Mouse (Mus musculus) urinary bladder, adult 2 months (tissue): Measurements from ENCODE around the gene Defb30. TPM values are rescaled to one million over a fixed set of nuclear protein-coding genes. Genes with fewer than 3 reads are reported as not detected.

Experiments used
- DNase-seq: peaks from one replicate; pipeline ENCODE4 v3.0.0; 2022; ENCODE audit warnings: low spot score
- polyA plus RNA-seq: library from polyadenylated mRNA; depleted of rRNA; stranded (reverse); fragments of >200 nt; gene quantifications from 2 replicates; pipeline ENCODE4 v1.2.3, GENCODE M21; 2012; rRNA removed

Gene Defb30
- polyA plus RNA-seq, result not detected in 2 replicates

DNA sequence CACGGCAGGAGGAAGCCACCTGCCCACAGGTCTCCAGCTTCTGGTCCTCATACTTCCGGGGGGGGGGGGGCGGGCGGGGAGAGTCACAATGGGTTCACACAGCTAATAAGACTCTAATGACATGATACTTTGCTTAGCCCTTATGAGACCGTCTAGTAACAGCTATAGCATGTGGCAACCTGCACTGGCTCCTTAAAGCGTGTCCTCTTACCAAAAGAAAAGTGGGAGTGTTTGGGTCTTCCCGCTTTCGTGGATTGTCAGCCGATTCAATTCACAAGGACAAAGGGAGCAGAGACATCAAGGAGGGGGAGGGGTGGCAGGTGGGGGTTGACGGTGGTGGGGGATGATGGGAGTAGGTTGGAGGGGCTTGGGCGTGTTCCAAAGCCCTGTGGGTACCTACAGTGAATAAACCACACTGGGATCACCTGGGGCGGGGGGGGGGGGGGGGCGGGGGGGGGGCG lies at the start of gene Defb30:
Defb30 (minus strand) TSS at position 51 of the 461 bp plus-strand sequence.
- DNase-seq, result no peak

DNA sequence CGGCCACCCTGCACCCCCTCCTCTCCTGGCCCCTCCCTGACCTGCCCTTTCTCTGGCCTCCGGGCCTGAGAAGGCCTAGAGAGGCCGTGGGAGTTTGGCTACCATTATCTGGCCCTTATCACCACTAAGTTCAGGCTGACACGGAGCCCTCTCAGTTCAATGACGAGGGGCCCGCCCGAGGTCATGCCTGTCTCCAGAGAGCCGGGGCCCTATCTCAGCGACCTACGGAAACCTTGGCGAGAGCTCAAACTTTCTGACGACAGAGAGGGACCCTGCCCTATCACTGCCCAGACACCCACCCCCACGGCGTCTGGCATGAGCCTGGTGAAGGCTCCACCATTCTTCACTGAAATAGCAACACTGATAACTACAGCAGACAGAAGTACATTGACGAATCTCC lies 17.9 kb upstream of the Defb30 start:
- DNase-seq, result no peak

DNA sequence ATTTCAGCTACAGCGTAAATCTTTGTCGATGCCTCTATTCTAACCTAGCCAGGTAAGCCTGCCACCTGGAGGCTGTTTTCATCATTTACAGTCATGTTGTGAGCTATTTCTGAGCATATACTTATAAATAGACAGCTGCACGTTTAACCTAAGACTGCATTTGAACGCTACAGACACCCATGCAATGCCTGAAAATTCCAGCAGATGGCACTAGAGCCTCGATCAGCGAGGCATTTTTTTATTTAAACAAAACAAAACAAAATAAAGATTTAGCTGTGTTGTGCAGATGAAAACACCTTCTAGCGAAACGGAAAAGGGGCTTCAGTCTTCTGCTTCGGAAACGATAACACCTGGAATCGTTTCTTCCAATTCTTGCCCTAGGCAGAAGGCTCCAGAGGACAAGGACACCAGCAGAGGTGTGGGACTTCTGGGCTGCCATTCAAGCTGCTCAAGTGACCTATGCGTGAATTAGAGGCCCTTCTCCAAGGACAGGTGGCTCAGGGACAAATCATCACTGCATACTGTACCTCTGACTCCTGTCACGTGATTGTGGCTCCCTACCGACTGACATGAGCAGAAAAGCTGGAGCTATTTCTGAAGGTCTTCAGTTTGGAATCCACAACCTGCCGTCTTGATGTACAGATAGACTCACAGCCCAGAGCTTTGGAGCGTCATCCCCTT lies 17.0 kb upstream of the Defb30 start:
- peak; percentile 35 for DNase-seq

DNA sequence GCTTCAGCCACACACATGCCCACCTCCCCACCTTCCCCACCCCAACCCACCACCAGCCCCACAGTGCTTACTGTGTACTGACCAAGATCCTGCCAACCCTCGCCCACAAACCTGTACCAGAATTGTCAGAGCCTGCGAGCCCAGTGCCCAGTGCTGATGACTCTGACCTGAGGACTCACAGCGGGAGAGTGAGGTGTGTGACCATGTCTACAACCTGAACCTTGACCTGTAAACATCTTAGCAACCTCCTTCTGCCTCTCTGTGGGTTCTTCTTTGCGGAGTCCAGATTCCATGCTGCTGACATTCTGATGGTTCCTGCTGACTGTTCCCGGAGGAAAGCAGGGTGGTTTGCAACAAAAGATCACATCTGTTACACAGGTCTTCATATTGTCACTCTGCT lies 15.6 kb upstream of the Defb30 start:
- no peak for DNase-seq

DNA sequence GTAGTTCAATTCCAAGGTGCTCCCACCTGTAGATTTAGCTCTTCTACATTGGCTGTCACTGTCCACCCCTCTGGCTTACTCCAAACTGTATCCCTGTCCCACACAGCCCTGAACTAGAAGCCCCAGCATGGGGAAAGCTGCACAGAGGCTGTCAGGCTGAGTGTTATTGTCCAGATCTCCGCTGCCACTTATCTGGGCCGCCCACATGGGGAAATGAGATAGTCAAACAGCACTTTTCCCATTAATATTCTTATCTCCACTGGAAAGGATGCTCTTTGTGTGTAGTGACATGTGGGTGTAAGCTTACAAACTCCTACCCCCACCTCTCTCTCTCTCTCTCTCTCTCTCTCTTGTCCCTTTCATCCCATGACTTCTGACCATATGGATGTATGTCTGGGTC lies 12.4 kb upstream of the Defb30 start:
- DNase-seq, result no peak

DNA sequence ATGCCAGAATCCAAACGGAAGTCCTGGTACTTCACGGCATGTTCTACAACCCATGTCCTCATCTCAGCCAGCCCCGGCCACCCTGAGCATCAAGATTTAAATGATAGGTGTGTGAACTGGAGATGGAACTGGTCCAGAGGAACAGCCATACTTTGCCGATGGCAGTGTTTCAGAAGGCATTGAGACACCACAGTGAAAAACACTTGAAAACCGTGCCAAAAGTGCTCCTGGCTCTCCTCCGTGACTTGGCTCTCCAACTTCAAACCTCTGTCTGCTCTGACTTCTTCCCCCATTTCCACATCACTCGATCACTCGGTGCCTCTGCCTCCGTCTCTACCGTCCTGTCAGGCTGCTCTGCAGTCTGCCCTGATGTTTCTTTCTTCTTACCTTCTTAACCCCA lies 10.6 kb upstream of the Defb30 start:
- no peak for DNase-seq

DNA sequence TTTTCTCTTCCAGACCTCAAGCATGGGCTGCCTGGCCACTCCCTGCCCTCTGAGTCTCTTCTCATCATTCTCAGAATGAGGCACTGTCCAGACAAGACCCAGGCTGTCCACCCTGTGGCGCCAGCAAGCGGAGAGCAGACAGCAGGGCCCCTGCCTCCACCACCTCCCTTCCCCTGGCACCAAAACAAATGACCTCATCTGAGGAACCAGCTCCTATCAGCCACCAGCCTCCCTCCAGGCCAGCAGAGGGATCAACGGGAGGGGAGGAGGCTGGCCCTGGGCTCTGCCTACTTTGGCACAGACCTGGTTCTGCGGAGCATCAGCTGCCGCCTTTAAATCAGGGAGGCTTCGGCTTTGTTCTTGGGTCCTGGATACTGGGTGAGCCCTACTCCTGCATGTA lies 5.0 kb upstream of the Defb30 start:
- DNase-seq, result no peak

DNA sequence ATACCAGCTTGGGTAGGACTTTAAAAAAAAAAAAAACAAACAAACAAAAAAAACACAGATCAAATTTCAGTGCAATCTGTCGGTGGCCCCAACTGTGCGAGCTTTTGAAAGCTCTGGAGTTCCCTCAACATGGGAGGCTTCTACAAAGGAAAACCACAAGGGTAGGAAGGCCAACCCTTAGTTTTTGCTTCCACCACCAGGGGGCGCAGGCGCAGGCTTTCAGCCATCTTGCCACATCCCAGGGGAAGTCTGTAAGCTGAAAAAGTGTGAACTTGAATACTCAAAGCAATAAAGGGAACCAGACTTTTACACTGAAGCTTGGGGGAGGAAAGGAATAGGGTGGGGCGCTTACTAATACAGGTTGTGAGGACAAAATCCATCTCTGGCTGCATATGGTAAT lies 1.0 kb upstream of the Defb30 start:
- peak; percentile 28 for DNase-seq

DNA sequence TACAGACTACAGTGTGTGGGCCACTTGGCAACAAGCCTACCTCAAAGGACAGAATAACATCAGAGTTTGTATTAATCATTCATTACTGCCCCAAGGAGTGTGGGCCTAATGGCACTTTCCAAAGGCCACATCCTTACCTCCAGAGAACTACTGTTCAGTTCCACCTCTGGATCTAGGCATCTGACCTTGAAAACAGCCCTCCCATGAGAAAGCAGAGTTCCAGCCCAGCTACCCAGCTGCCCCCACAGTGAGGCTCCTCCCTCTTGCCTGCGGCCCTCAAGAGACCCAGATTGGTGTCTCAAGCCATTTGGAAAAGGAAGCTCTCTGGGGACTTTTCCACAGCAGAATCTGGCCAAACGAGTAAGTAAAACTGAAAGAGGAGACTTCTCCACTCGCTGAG lies 3.1 kb downstream of the Defb30 start, which contains the start of gene Defb42:
Defb42 (plus strand) TSS at position 301 of the 400 bp plus-strand sequence.
- DNase-seq, result no peak

DNA sequence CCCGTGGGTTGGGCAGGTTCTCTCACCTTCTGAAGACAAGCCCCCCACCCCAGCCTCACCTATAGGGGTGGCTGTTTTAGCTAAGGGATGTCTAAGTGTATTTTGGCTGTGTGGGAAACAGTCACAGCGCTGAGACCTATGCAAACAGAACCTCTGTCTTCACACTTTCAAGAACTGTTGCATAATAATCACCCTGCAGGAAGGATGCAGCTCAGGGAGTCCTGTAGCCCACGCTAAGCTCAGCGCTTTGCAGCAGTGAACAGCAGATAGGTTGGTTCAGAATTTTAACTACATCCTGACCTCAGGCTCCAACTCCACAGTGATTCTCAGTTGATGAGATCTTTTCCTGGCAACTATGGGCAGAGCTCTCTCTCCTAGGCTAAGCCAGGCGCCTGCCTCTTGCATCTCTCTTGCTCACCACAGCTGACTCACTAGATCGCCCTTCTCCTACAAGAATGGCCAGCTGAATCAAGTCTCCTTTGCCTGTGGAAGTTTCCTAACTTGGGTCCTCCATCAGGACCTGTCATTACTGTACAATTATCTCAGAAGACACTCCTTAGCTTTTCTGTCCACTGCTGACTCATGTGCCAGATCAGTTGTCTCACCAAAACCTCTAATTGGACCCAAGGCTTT lies 29.1 kb downstream of the Defb30 start:
- DNase-seq, result no peak

DNA sequence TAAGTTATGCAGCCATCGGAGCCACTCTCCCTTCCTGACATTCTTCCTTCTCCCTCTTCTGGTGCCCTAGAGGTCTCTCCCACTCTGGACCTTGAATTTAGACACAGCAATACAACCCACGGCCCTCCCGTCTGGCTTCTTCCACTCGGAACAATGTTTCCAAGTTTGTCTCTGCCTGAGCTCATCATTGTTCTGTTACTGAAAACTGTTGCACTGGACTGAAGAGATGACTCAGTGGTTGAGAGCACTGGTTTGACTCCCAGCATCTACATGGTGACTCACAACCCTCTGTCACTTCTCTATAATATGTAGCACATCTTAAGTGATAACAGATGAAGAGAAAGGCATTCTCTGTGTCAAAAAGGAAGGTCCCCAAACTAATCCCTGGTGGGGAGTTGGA lies 35.1 kb downstream of the Defb30 start:
- DNase-seq, result no peak

DNA sequence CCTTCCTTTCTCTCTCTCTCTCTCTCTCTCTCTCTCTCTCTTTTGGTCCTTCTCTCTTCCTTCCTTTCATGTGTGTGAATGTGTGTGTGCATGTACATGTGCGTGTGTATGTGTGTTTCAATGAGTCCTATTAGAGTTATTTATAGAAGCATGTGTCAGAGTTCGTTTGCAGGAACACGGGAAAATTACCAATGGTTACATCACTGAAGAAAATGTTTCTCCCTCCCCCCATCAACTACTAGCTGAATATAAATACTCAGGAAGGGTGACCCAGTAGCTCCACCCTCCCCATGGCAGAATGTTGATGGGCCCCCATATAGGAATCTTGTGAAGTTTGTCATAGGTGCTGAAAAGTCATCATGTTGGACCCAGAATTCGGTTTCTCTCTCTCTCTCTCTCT lies 36.7 kb downstream of the Defb30 start:
- no peak for DNase-seq

DNA sequence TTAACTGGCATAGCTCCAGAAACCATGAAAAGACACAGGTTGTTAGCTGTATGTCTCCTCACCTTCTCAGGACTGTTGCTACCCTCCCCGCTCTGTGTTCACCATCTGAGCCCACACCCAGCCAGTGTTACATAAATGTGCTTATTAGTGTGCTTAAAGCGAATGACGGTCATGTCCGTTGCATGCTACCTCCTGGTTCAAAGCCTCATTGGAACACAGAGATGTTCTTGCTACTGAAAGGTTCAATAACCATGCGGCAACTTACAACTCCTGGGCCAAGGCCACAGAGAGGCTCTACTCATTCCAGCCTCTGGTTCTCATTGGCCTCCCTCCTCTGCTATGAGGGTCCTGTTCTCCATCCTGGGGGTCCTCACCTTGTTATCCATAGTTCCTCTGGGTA lies 38.3 kb downstream of the Defb30 start, which contains the start of gene Defb43:
Defb43 (plus strand) TSS at position 301 of the 400 bp plus-strand sequence.
- no peak for DNase-seq

DNA sequence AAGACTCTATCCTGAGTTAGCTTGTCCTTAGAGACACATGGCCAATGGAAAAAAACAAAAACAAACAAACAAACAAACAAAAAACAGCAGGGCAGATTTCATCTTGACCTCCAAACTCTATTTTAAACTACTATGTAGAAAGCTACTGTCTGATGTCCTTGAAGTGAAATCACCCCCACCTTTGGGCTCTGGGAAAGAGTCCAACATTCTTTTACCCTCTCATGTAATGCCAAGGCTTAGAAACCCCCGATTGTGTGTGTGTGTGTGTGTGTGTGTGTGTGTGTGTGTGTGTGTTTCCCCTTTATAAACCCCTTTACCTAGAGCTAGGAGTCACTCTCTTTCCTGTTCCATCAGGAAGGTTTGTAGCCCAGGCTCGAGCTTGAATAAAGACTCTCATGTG lies 47.2 kb downstream of the Defb30 start:
- DNase-seq, result no peak

DNA sequence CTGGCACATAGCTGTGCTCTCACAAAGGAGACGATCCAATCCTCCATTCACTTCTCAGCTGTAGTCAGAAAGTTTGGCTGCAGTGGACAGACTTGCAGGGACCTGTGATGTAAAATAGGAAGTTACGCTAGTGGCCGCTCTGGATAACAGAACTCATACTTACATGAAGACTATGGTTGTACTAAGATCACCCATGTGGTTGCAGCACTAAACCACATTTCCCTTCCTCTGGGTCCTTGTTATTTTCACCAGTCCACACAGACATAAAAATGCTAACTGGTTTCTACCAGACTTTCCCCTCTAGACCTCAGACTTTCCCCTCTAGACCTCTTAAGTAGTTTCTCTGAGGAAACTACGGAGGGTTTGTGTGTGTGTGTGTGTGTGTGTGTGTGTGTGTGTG lies 50.8 kb downstream of the Defb30 start:
- DNase-seq, result no peak

DNA sequence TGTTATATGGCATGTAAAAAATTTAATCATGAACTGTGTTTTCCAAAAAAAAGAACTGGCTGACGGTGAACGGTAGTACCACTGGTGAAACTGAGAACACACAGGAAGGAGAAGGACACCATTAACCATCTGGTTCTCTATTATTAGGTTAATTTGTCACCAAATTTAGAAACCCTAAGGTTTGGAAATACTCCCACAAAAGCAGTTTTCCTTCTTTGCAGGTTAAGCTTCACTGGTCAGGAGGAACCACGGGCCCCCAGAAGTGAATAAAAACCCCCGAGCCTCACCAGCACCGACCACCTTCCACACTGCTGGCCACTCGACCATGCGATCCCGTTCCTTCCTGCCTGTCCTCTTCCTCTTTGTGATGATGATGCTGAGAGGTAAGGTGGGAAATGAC lies 52.0 kb downstream of the Defb30 start, which contains the start of gene Defb47:
Defb47 (plus strand) TSS at position 301 of the 400 bp plus-strand sequence.
- DNase-seq, result no peak

DNA sequence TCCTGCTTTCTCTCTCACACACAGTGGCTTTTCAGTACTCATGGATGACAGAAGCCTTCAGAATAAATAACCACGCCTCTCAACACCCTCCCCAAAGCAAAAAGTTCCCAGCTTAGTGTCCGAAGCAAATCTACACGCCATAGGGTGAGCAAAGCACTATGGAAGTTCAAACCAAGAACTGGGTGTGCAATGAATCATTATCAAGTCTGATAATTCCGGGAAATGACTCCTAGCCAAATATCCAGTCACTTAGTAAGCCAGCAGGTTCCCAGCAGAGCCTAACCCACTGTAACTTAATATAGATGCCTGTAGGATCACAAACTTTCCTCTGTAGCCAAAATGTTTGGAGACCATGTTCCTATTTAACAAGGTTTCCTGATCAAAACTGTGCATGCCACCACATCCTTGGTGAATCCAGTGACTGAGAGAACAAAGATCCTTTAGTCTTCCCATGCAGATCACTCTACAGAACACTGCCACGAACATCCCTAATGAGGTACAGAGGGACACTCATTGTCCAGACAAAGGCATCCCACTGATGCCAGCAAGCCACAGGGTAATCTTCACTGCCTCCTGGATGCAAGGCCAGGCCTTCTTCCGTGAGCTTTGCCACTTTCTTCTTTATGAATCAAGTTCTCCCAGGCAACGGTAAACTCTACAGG lies 57.8 kb downstream of the Defb30 start:
- DNase-seq, result no peak

DNA sequence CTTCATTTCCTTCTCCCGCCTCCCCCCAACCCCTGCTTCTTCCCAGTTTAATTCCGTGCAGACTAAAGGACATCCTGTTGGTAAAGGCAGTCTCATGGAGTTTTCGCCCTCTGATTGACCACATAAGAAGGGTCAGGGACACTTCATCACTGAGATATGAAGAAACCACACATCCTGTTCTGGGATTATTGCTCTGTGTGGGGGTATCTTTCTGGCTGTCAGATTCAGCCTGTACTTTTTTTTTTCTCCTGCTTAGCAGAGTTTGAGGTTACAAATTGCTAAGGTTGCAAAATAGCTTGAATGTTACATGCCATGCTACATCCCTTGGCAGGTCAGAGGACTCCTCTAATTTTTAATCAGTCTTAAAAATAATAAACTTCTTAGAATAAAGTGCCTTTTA lies 58.5 kb downstream of the Defb30 start:
- DNase-seq, result no peak

DNA sequence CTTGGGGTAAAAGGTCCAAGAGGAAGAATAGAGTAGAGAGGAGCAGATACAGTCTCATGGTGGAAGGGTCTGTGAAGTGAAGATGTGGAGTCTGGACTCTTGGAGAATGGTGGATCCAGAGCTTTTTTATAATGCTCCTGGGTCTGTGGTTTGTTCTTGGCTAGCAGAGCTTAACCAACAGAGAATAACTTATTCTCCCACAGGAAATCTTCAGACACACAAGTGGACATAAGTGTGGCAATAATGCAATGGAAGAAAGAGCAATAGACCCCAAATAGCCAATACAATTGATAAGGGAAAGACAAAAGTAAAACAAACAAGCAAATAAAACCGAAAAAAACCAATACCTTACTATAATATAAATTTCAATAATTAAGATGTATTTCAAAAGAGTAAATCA lies 65.3 kb downstream of the Defb30 start, which contains the start of gene Defb48:
Defb48 (minus strand) TSS at position 101 of the 400 bp plus-strand sequence.
- DNase-seq, result no peak
